Mouse (Mus musculus): ENCODE results near the gene Palm. TPM values are rescaled to one million over a fixed set of nuclear protein-coding genes. Genes with fewer than 3 reads are reported as not detected.
A peak's percentile ranks its signal among the peaks of the same experiment; 100 is the strongest.

The Palm gene
- polyA plus RNA-seq, 1 experiment from 2014 or later: 214 TPM

DNA sequence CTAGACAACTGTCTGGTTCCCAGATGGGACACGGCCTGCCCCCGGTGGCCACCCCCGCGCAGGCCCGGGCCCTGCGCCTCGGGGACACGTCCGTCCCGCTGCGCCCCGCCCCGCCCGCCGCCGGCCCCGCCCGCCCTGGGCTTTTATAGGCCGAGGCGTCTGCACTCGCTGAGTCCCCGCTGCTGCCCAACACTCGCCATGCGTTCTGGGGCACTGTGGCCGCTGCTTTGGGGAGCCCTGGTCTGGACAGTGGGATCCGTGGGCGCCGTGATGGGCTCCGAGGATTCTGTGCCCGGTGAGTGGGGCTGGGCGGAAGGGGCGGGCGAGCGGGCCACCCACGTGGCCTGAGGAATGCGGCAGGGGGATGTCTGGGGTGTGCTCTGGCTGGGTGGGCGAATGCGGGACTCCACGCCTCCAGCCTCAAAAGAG, 16.3 kb upstream of the Palm start, which contains the start of gene Fstl3:
Gene Fstl3, plus strand, starts transcription at position 170 of the 429 bp plus-strand sequence.
- no peak for ATAC-seq
- 2% methylated on average over 38 of the region's 39 CpGs for WGBS
- Histone ChIP-seq H3K9ac (peak within 1 kb of the TSS; percentile 22; the same call in 1 of the 2 replicates), H3K9me3 (replicated peaks) (peaks cover 4% of the 10 kb centered on the region), H3K27me3 (peaks cover 57% of the 10 kb centered on the region), H3K36me3 (ENCODE audit: poor library complexity, severe bottlenecking) (no peaks in the 10 kb centered on the region), H3K4me3 (peak within 1 kb of the TSS; percentile 23; the same call in 1 of the 2 replicates), H3K4me2 (peak within 1 kb of the TSS; percentile 54), H3K4me1 (peaks cover 34% of the 10 kb centered on the region), H3K27ac (no peak within 1 kb of the TSS)

DNA sequence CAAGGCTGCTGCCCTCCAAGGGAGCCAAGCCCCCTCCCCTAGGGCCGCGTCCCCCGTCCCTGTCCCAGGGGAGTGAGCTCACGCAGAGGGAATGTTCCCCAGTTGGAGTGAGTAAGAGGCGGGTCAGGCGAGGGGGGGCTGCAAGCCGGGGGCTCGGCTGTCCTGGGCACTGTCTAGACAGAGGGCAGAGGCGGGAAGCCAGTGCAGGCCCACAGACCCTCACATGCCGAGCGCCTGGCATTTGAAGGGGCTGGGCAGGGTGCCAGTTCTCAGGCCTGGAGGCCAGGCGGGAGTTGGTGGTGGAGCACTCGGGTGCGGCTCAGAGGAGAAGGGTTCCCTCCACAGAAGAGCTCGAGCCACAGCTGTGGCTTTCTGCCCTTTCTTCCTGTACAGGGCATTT, 15.4 kb upstream of the Palm start:
- H3K9ac ChIP-seq: no peak overlapping the region
- no peak overlapping the region for H3K27ac ChIP-seq
- ATAC-seq: no peak
- H3K36me3 ChIP-seq (ENCODE audit: poor library complexity, severe bottlenecking): no peaks in the 10 kb centered on the region
- no peak overlapping the region for H3K4me3 ChIP-seq
- peaks cover 4% of the 10 kb centered on the region for H3K9me3 ChIP-seq (replicated peaks)
- peaks cover 62% of the 10 kb centered on the region for H3K27me3 ChIP-seq
- WGBS: 7% methylated on average over 15 of the region's 15 CpGs
- H3K4me2 ChIP-seq: peak overlapping the region; percentile 4; the same call in 1 of the 2 replicates
- H3K4me1 ChIP-seq: peaks cover 34% of the 10 kb centered on the region

DNA sequence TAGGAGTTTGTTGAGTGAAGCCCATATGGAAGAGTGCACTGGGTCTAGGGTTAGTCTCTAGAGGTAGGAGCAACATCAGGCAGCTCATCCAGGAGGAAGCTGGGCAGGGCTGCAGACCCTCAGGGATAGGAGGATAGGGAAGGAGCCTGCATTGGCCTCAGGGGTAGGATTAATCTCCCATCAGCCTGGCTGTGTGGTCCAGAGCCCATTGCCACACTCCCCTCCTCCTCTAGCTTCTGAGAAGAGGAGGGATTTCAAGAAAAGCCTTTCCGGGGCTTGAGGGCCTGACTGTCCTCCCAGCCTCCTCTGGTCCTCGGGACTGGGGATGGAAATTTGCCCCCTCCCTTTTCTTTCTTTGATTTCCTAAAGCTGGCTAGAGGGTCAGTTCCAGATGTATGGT, 14.2 kb upstream of the Palm start:
- 14% methylated on average over 2 of the region's 2 CpGs for WGBS
- Histone ChIP-seq H3K4me2 (no peak overlapping the region), H3K27me3 (peaks cover 67% of the 10 kb centered on the region), H3K9me3 (replicated peaks) (peaks cover 4% of the 10 kb centered on the region), H3K9ac (no peak overlapping the region), H3K4me3 (no peak overlapping the region), H3K4me1 (peaks cover 34% of the 10 kb centered on the region), H3K27ac (no peak overlapping the region), H3K36me3 (ENCODE audit: poor library complexity, severe bottlenecking) (no peaks in the 10 kb centered on the region)
- no peak for ATAC-seq

DNA sequence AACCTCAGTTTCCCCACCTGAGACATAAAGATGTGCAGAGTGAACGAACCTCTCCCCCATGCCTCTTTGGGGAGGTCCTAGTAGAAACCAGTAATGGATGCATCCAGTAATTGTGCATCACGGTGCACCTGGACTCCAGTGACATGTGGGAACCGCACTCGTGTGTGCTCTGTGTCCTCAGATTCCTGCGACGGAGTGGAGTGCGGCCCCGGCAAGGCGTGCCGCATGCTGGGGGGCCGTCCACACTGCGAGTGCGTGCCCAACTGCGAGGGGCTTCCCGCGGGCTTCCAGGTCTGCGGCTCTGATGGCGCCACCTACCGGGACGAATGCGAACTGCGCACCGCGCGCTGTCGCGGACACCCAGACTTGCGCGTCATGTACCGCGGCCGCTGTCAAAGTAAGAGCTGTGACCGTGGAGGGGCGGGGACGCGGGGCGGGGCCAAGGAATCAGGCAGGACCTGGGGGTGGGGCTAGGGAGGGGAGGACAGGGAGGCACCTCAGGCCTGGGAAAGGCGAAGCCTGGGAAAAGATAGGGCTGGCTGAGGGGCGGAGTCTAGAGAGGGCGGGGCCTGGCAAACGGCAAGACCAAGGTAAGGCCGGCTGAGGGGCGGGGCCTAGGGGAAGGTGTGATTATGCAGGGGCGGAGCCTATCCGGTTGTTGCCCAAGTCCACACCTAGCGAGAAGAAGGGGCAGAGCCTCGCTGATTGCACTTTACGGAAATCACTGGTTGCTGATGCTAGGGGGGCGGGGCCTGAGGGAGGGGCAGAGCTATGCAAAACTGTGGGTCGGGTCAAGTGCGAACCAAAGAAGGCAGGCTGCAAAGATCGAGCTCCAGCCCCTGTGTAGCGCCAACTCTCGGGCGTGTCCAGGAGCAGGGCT, 13.3 kb upstream of the Palm start:
- Histone ChIP-seq H3K9me3 (replicated peaks) (peaks cover 1% of the 10 kb centered on the region), H3K36me3 (ENCODE audit: poor library complexity, severe bottlenecking) (no peaks in the 10 kb centered on the region), H3K9ac (no peak overlapping the region), H3K27me3 (peaks cover 71% of the 10 kb centered on the region), H3K4me1 (peaks cover 34% of the 10 kb centered on the region), H3K4me3 (peak overlapping the region; percentile 37), H3K27ac (no peak overlapping the region), H3K4me2 (peak overlapping the region; percentile 66)
- 1% methylated on average over 55 of the region's 55 CpGs for WGBS
- ATAC-seq: peak; percentile 91

DNA sequence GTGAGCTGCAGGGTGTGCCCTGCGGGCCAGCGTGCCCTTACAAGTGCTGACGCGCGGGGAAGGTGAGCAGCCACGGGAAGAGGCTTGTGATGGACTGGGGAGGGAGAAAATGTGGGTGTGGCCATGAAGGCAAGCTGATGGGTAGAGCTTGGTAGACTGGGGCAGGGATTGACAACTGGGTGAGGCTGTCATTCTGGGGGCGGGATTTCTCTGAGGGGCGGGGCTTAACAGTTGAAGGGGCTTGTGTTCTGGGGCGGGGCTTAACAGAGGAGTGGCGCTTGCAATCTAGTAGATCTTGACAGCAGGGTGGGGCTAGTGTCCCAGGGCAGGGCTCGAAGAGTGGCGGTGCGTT, 12.7 kb upstream of the Palm start:
- Histone ChIP-seq H3K9me3 (replicated peaks) (no peaks in the 10 kb centered on the region), H3K9ac (no peak overlapping the region), H3K27me3 (peaks cover 71% of the 10 kb centered on the region), H3K27ac (no peak overlapping the region), H3K4me2 (peak overlapping the region; percentile 66), H3K4me1 (peaks cover 34% of the 10 kb centered on the region), H3K36me3 (ENCODE audit: poor library complexity, severe bottlenecking) (no peaks in the 10 kb centered on the region), H3K4me3 (peak overlapping the region; percentile 37)
- WGBS: under 1% methylated on average over 13 of the region's 13 CpGs
- ATAC-seq: no peak

DNA sequence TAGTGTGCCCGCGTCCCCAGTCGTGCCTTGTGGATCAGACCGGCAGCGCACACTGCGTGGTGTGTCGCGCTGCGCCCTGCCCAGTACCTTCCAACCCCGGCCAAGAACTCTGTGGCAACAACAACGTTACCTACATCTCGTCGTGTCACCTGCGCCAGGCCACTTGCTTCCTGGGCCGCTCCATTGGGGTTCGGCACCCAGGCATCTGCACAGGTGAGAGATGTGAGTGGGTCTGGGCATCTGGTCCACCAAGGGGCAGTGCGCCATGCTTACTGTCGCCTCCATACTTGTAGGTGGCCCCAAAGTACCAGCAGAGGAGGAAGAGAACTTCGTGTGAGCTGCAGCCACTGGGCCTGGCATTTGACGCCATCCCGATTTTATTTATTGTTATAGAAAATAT, 12.2 kb upstream of the Palm start:
- peak overlapping the region; percentile 66 for H3K4me2 ChIP-seq
- H3K36me3 ChIP-seq (ENCODE audit: poor library complexity, severe bottlenecking): no peaks in the 10 kb centered on the region
- no peaks in the 10 kb centered on the region for H3K9me3 ChIP-seq (replicated peaks)
- WGBS: 31% methylated on average over 21 of the region's 21 CpGs
- no peak overlapping the region for H3K27ac ChIP-seq
- H3K27me3 ChIP-seq: peaks cover 67% of the 10 kb centered on the region
- no peak overlapping the region for H3K9ac ChIP-seq
- H3K4me1 ChIP-seq: peaks cover 34% of the 10 kb centered on the region
- no peak for ATAC-seq
- H3K4me3 ChIP-seq: no peak overlapping the region

DNA sequence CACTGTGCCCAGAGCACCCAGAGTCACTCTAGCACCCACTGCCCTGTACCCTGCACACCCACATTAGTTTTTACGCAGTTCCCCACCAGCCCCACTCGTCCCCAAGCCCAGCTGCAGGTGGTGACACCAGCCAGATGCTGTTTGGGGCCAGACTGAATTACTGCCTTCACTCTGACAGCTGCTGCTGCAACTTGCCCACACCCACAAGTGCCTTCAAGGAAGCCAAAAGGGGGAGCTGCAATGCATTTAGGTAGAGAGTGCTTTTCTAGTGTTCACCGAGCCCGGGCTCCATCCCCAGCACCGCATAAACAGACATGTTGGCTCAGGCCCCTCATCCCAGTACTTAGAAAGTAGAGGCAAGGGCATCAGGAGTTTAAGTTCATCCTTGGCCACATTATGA, 11.4 kb upstream of the Palm start:
- Histone ChIP-seq H3K36me3 (ENCODE audit: poor library complexity, severe bottlenecking) (no peaks in the 10 kb centered on the region), H3K27ac (no peak overlapping the region), H3K4me2 (no peak overlapping the region), H3K4me1 (peaks cover 32% of the 10 kb centered on the region), H3K27me3 (peaks cover 59% of the 10 kb centered on the region), H3K9me3 (replicated peaks) (no peaks in the 10 kb centered on the region), H3K9ac (no peak overlapping the region), H3K4me3 (no peak overlapping the region)
- WGBS: 57% methylated on average over 5 of the region's 5 CpGs
- ATAC-seq: no peak

DNA sequence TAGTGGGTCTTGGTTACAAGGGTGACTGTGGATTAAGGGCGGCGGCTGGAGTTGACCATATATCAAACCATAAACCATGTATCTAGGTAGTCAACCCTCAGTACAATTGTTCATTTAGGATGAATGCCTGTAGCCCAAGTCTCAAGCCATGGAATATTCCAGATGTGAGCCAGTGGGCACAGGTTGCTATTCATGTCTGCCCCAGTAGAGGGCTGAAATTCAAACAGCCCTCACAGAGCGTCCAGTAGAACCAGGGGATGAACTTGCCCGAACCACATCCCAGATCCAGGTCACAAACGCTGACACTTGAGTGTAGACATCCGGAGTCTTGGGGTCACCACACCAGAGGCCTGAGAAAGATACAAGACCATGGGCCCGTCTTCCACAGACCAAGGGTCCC, 10.3 kb upstream of the Palm start:
- Histone ChIP-seq H3K9ac (no peak overlapping the region), H3K27me3 (peaks cover 48% of the 10 kb centered on the region), H3K27ac (no peak overlapping the region), H3K36me3 (ENCODE audit: poor library complexity, severe bottlenecking) (no peaks in the 10 kb centered on the region), H3K9me3 (replicated peaks) (no peaks in the 10 kb centered on the region), H3K4me1 (peaks cover 21% of the 10 kb centered on the region), H3K4me2 (no peak overlapping the region), H3K4me3 (no peak overlapping the region)
- no peak for ATAC-seq
- 63% methylated on average over 7 of the region's 7 CpGs for WGBS

DNA sequence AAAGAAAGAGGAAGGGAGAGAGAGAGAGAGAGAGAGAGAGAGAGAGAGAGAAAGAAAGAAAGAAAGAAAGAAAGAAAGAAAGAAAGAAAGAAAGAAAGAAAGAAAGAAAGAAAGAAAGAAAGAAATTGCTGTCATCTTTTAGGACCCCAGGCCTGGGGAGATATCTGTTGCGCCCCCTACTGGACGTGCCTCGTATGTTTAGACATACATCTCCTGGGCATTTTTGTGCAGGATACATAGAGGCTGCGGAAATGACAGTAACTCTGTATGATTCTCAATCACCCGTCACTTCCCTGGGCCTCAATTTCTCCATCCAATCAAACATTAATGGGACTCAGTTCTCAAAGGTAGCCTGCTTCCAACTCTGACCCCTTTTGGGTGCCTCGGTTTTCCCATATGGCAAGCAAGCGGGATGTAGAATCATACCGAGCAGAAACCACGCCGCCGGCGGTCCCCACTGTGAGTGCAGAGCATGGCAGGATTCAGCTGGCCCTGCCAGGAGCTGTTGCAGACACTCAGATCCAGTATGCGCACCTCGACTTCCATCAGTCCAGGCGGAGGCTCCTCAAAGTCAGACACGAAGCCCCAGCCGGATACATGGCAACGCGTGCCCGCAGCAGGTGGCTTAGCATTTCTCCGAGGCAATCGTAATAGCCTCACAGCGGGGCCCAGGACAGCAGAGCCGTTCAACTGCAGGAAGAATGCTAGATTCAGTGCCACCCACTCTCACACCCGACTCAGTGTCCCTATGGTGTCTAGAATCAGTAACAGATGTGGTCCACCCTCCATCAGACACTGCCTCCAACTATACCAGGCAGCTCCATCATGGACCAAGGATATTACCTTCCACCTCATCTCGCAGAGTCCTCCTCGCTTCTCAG, 9.2 kb upstream of the Palm start:
- peaks cover 37% of the 10 kb centered on the region for H3K27me3 ChIP-seq
- no peak overlapping the region for H3K4me3 ChIP-seq
- H3K4me1 ChIP-seq: peaks cover 16% of the 10 kb centered on the region
- 0 out of 2 replicates have a peak overlapping the region, but pooled peaks have one; percentile 16 for H3K9ac ChIP-seq
- ATAC-seq: no peak
- no peak overlapping the region for H3K4me2 ChIP-seq
- WGBS: 41% methylated on average over 27 of the region's 27 CpGs
- no peaks in the 10 kb centered on the region for H3K9me3 ChIP-seq (replicated peaks)
- H3K27ac ChIP-seq: no peak overlapping the region
- no peaks in the 10 kb centered on the region for H3K36me3 ChIP-seq (ENCODE audit: poor library complexity, severe bottlenecking)

DNA sequence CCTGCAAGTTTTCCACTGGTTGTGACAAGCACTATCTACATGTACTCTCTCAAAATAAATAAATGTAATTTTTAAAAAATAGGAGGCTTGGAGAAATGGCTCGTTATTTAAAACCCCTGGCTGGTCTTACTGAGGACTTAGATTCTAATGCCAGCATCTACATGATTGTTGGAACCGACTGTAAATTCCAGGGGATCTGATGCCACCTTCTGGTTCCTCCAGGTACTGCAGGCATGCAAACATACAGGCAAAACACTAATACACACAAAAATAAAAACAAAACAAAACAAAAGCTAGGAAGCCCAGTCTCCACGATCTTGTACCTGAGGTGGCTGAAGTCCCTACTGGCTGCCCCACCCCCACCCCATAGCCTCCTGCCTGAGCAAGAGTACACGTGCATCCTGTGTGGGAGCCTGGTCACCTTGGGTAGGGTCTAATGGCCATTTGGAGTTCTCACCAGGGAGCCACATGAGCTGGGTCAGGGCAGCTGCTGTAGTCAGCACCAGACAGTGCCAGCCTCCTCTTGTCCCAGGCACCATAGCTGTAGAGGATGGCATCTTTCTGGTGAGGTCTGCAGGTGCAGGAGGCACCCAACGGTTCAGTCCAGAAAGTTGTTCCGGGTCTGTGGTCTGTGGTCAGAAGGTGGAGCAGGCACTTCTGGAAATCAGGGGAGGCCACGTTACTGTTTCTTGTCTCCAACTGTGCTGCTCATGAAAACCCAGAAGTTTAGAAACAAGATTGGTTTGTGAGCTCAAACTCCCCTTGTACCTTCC, 4.8 kb upstream of the Palm start:
- Histone ChIP-seq H3K27me3 (peaks cover 10% of the 10 kb centered on the region), H3K36me3 (ENCODE audit: poor library complexity, severe bottlenecking) (no peaks in the 10 kb centered on the region), H3K4me2 (no peak overlapping the region), H3K27ac (no peak overlapping the region), H3K9me3 (replicated peaks) (no peaks in the 10 kb centered on the region), H3K9ac (no peak overlapping the region), H3K4me1 (no peaks in the 10 kb centered on the region), H3K4me3 (no peak overlapping the region)
- 37% methylated on average over 7 of the region's 7 CpGs for WGBS
- 0 out of 2 replicates have a peak, but pooled peaks have one; percentile 11 for ATAC-seq

DNA sequence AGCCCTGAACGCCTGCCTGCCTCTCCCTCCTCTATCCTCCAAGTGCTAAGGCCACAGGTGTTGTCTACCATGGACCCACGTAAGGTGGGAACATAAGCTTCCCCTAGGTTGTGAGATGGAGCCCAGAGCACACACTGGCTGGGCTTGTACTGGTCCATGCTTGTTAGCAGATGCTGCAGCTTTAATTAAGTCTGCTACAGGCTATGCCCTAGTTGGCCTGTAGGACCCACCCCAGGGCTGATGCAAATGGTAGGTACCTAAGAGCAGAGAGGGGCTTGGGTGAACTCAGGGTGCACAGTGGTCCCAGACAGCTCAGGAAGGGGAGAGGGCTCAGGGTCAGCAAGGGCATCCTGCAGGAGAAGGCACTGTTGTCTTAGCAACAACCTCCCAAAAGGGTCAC, 3.8 kb upstream of the Palm start:
- Histone ChIP-seq H3K4me3 (no peak overlapping the region), H3K4me2 (no peak overlapping the region), H3K27me3 (peaks cover 5% of the 10 kb centered on the region; the same call in 1 of the 2 replicates), H3K27ac (no peak overlapping the region), H3K4me1 (peaks cover 4% of the 10 kb centered on the region), H3K36me3 (ENCODE audit: poor library complexity, severe bottlenecking) (no peaks in the 10 kb centered on the region), H3K9me3 (replicated peaks) (no peaks in the 10 kb centered on the region), H3K9ac (no peak overlapping the region)
- ATAC-seq: no peak
- 54% methylated on average over 2 of the region's 2 CpGs for WGBS

Measured in forebrain, embryonic 13.5 days (tissue).